Mouse (Mus musculus) embryonic facial prominence, embryonic 13.5 days (tissue): ENCODE results near the gene Olfr690. TPM values are rescaled to one million over a fixed set of nuclear protein-coding genes. Genes with fewer than 3 reads are reported as not detected.
"Not testable (repeated sequence)": the region's sequence is repeated elsewhere in the genome, so short reads cannot be mapped to it uniquely, and the experiment has no call there.

Experiments used
- ATAC-seq: fragments of 200-750 bp; cut with Nextera tagmentation; 2 replicates; pipeline ENCODE4 v1.8.0; 2017; ENCODE audit warnings: low read depth; ENCODE audit not compliant: insufficient number of reproducible peaks, insufficient read depth, low FRiP score, low TSS enrichment
- H3K27ac ChIP-seq: fragments of 300-500 bp; sonication (generic); 2 replicates; pipeline ENCODE4 v1.5.1; 2015; ENCODE audit warnings: moderate library complexity, mild to moderate bottlenecking, inconsistent platforms
- H3K27me3 ChIP-seq: fragments of 300-500 bp; sonication (generic); 2 replicates; pipeline ENCODE4 v1.6.1; 2015; ENCODE audit warnings: mild to moderate bottlenecking, inconsistent platforms
- H3K36me3 ChIP-seq: fragments of 300-500 bp; sonication (generic); 2 replicates; pipeline ENCODE4 v1.6.1; 2015; ENCODE audit warnings: mild to moderate bottlenecking, inconsistent platforms
- H3K4me1 ChIP-seq: fragments of 300-500 bp; sonication (generic); 2 replicates; pipeline ENCODE4 v1.6.1; 2015; ENCODE audit warnings: inconsistent platforms
- H3K4me2 ChIP-seq: fragments of 300-500 bp; sonication (generic); 2 replicates; pipeline ENCODE4 v1.6.1; 2015; ENCODE audit warnings: moderate library complexity, mild to moderate bottlenecking, inconsistent platforms
- H3K4me3 ChIP-seq: fragments of 300-500 bp; sonication (generic); 2 replicates; pipeline ENCODE4 v1.5.1; 2015; ENCODE audit warnings: mild to moderate bottlenecking, inconsistent platforms
- H3K9ac ChIP-seq: fragments of 300-500 bp; sonication (generic); 2 replicates; pipeline ENCODE4 v1.6.1; 2015; ENCODE audit warnings: mild to moderate bottlenecking, inconsistent platforms
- H3K9me3 ChIP-seq: fragments of 300-500 bp; sonication (generic); 2 replicates; pipeline ENCODE4 v1.6.1; 2016; ENCODE audit warnings: inconsistent platforms
- WGBS: fragments of 180-500 bp; shearing (Covaris S2); methylation state at CpG from one replicate; pipeline ENCODE4 v1.1.7; 2015; ENCODE audit warnings: mixed read lengths; 5-methylcytosine and 5-hydroxymethylcytosine counted together
- polyA plus RNA-seq: library from polyadenylated mRNA; unstranded; fragments of >200 nt; fragmentation: Nextera tagmentation; extraction: Ambion mirVana; gene quantifications from 2 replicates; pipeline ENCODE4 v1.2.1, GENCODE M21; 2015

The Olfr690 gene
- not detected in 2 replicates for polyA plus RNA-seq

- WGBS: 84% methylated on average over 1 of the region's 1 CpGs
- no peak for ATAC-seq
These were observed at the start of gene Olfr690 for GRCm38 (mm10) chr7:105334004-105334403. TSS of gene Olfr690 (minus strand) at chr7:105334104.

GRCm38 (mm10) chr7:105380329-105380728, 46.4 kb upstream of the Olfr690 start:
- Histone ChIP-seq H3K9ac (no peak overlapping the region), H3K4me3 (no peak overlapping the region), H3K27me3 (no peaks in the 10 kb centered on the region), H3K4me2 (no peak overlapping the region), H3K36me3 (peaks cover 77% of the 10 kb centered on the region), H3K27ac (no peak overlapping the region), H3K4me1 (no peaks in the 10 kb centered on the region), H3K9me3 (no peaks in the 10 kb centered on the region)
- 92% methylated on average over 3 of the region's 3 CpGs for WGBS
- ATAC-seq: no peak

More at GRCm38 (mm10) chr7:105334004-105334403, at the start of gene Olfr690:
- Histone ChIP-seq H3K27me3 (no peaks in the 10 kb centered on the region), H3K9ac (no peak within 1 kb of the TSS), H3K4me2 (no peak within 1 kb of the TSS), H3K9me3 (no peaks in the 10 kb centered on the region), H3K27ac (no peak within 1 kb of the TSS), H3K4me3 (no peak within 1 kb of the TSS), H3K36me3 (no peaks in the 10 kb centered on the region), H3K4me1 (no peaks in the 10 kb centered on the region)

GRCm38 (mm10) chr7:105374866-105375265, 41.0 kb upstream of the Olfr690 start, which contains the start of gene Gm5901:
TSS of gene Gm5901 (plus strand) at chr7:105375038.
- H3K36me3 ChIP-seq: peaks cover 59% of the 10 kb centered on the region
- no peak within 1 kb of the TSS for H3K4me3 ChIP-seq
- H3K9me3 ChIP-seq: no peaks in the 10 kb centered on the region
- no peak within 1 kb of the TSS for H3K27ac ChIP-seq
- no peak within 1 kb of the TSS for H3K4me2 ChIP-seq
- H3K27me3 ChIP-seq: no peaks in the 10 kb centered on the region
- 90% methylated on average over 1 of the region's 1 CpGs for WGBS
- no peak within 1 kb of the TSS for H3K9ac ChIP-seq
- H3K4me1 ChIP-seq: no peaks in the 10 kb centered on the region
- ATAC-seq: no peak

- WGBS: 99% methylated on average over 3 of the region's 3 CpGs
- Histone ChIP-seq H3K9ac (no peak overlapping the region), H3K36me3 (peaks cover 50% of the 10 kb centered on the region), H3K4me2 (no peak overlapping the region), H3K4me3 (no peak overlapping the region), H3K27me3 (no peaks in the 10 kb centered on the region), H3K4me1 (no peaks in the 10 kb centered on the region), H3K27ac (no peak overlapping the region), H3K9me3 (no peaks in the 10 kb centered on the region)
- no peak for ATAC-seq
These were observed 40.1 kb upstream of the Olfr690 start for GRCm38 (mm10) chr7:105373976-105374375.

- Histone ChIP-seq H3K4me2 (no peak overlapping the region), H3K4me1 (no peaks in the 10 kb centered on the region), H3K36me3 (peaks cover 45% of the 10 kb centered on the region), H3K27me3 (no peaks in the 10 kb centered on the region), H3K4me3 (no peak overlapping the region), H3K9me3 (no peaks in the 10 kb centered on the region), H3K9ac (no peak overlapping the region), H3K27ac (no peak overlapping the region)
- 89% methylated on average over 4 of the region's 4 CpGs for WGBS
- ATAC-seq: no peak
These were observed 39.6 kb upstream of the Olfr690 start for GRCm38 (mm10) chr7:105373509-105373908.

- Histone ChIP-seq H3K4me1 (no peaks in the 10 kb centered on the region), H3K27me3 (no peaks in the 10 kb centered on the region), H3K36me3 (peaks cover 39% of the 10 kb centered on the region), H3K4me3 (no peak overlapping the region), H3K27ac (no peak overlapping the region), H3K9ac (no peak overlapping the region), H3K9me3 (no peaks in the 10 kb centered on the region), H3K4me2 (no peak overlapping the region)
- no peak for ATAC-seq
- 86% methylated on average over 1 of the region's 1 CpGs for WGBS
These were observed 39.0 kb upstream of the Olfr690 start for GRCm38 (mm10) chr7:105372912-105373311.

- WGBS: 90% methylated on average over 4 of the region's 4 CpGs
These were observed 34.6 kb upstream of the Olfr690 start for GRCm38 (mm10) chr7:105368521-105368920.

GRCm38 (mm10) chr7:105367930-105368329, 34.0 kb upstream of the Olfr690 start, which contains the start of gene Olfr692:
TSS of gene Olfr692 (plus strand) at chr7:105368230.
- WGBS: 95% methylated on average over 1 of the region's 1 CpGs
- no peak within 1 kb of the TSS for H3K4me3 ChIP-seq
- no peak within 1 kb of the TSS for H3K27ac ChIP-seq
- H3K9me3 ChIP-seq: no peaks in the 10 kb centered on the region
- H3K4me2 ChIP-seq: no peak within 1 kb of the TSS
- no peak for ATAC-seq
- H3K4me1 ChIP-seq: no peaks in the 10 kb centered on the region
- H3K9ac ChIP-seq: no peak within 1 kb of the TSS
- peaks cover 8% of the 10 kb centered on the region for H3K36me3 ChIP-seq
- no peaks in the 10 kb centered on the region for H3K27me3 ChIP-seq

More at GRCm38 (mm10) chr7:105368521-105368920, 34.6 kb upstream of the Olfr690 start:
- 0 out of 2 replicates have a peak, but pooled peaks have one; percentile 26 for ATAC-seq
- Histone ChIP-seq H3K4me2 (no peak overlapping the region), H3K27ac (no peak overlapping the region), H3K27me3 (no peaks in the 10 kb centered on the region), H3K4me3 (no peak overlapping the region), H3K36me3 (peaks cover 14% of the 10 kb centered on the region), H3K9ac (no peak overlapping the region), H3K4me1 (no peaks in the 10 kb centered on the region), H3K9me3 (no peaks in the 10 kb centered on the region)

- Histone ChIP-seq H3K36me3 (peaks cover 3% of the 10 kb centered on the region), H3K27me3 (no peaks in the 10 kb centered on the region), H3K27ac (no peak overlapping the region), H3K4me2 (no peak overlapping the region), H3K9ac (no peak overlapping the region), H3K4me3 (no peak overlapping the region), H3K9me3 (no peaks in the 10 kb centered on the region), H3K4me1 (no peaks in the 10 kb centered on the region)
- ATAC-seq: no peak
- WGBS: 81% methylated on average over 5 of the region's 5 CpGs
These were observed 33.4 kb upstream of the Olfr690 start for GRCm38 (mm10) chr7:105367268-105367667.

- whole genome bisulfite sequencing: 83% methylated on average over 2 of the region's 2 CpGs
- Histone ChIP-seq H3K4me1 (no peaks in the 10 kb centered on the region), H3K36me3 (no peaks in the 10 kb centered on the region), H3K27ac (no peak overlapping the region), H3K4me3 (no peak overlapping the region), H3K27me3 (no peaks in the 10 kb centered on the region), H3K4me2 (no peak overlapping the region), H3K9me3 (no peaks in the 10 kb centered on the region), H3K9ac (no peak overlapping the region)
- ATAC-seq: no peak
These were observed 27.8 kb upstream of the Olfr690 start for GRCm38 (mm10) chr7:105361713-105362112.

- not testable (repeated sequence) for H3K36me3 ChIP-seq, ATAC-seq, H3K4me2 ChIP-seq, H3K9ac ChIP-seq, H3K27me3 ChIP-seq, H3K27ac ChIP-seq, H3K4me3 ChIP-seq, H3K9me3 ChIP-seq, H3K4me1 ChIP-seq
- WGBS: 98% methylated on average over 1 of the region's 2 CpGs
These were observed 22.6 kb upstream of the Olfr690 start for GRCm38 (mm10) chr7:105356487-105356886.

- WGBS: no CpG with 5 or more reads among the region's 5 CpGs
- H3K9me3 ChIP-seq, H3K4me1 ChIP-seq, H3K9ac ChIP-seq, H3K4me2 ChIP-seq, H3K27me3 ChIP-seq, H3K4me3 ChIP-seq, H3K27ac ChIP-seq, ATAC-seq, H3K36me3 ChIP-seq: not testable (repeated sequence)
These were observed 22.2 kb upstream of the Olfr690 start for GRCm38 (mm10) chr7:105356064-105356463.
